Mouse (Mus musculus): Measurements from ENCODE around the gene Cacfd1. TPM values are rescaled to one million over a fixed set of nuclear protein-coding genes. Genes with fewer than 3 reads are reported as not detected.

Gene Cacfd1
- polyA plus RNA-seq, 1 experiment: 65.8 TPM

GRCm38 (mm10) chr2:27027618-27028436 is 18.1 kb downstream of the Cacfd1 start, which contains the start of gene Slc2a6:
Gene Slc2a6 (minus strand): TSS chr2:27027998.
- peaks cover 23% of the 10 kb centered on the region for H3K4me1 ChIP-seq (ENCODE audit: control insufficient read depth, insufficient read depth, low read length)
- TF ChIP-seq POLR2A (IDR thresholded peaks at IDR 0.05; ENCODE audit: borderline replicate concordance, insufficient read depth, low read length) (peak; percentile 95), CTCF (IDR thresholded peaks at IDR 0.05; ENCODE audit: borderline replicate concordance, insufficient read depth, low read depth, low read length) (no peak)
- no peaks in the 10 kb centered on the region for H3K27me3 ChIP-seq (ENCODE audit: control insufficient read depth, insufficient read depth, low read length)
- peak; percentile 94 to 95 for DNase-seq
- under 1% methylated on average over 38 of the region's 38 CpGs for WGBS
- peak within 1 kb of the TSS; percentile 32 for H3K27ac ChIP-seq (ENCODE audit: insufficient read depth, low read length)
- peak within 1 kb of the TSS; percentile 67 for H3K4me3 ChIP-seq (replicated peaks; ENCODE audit: insufficient read depth, low read depth, low read length)

GRCm38 (mm10) chr2:27028437-27029015 is 18.8 kb downstream of the Cacfd1 start:
- WGBS: 72% methylated on average over 4 of the region's 4 CpGs
- Histone ChIP-seq H3K27me3 (ENCODE audit: control insufficient read depth, insufficient read depth, low read length) (no peaks in the 10 kb centered on the region), H3K4me3 (replicated peaks; ENCODE audit: insufficient read depth, low read depth, low read length) (peak overlapping the region; percentile 67), H3K27ac (ENCODE audit: insufficient read depth, low read length) (no peak overlapping the region), H3K4me1 (ENCODE audit: control insufficient read depth, insufficient read depth, low read length) (peaks cover 20% of the 10 kb centered on the region)
- no peak for DNase-seq
- no peak for TF ChIP-seq POLR2A (IDR thresholded peaks at IDR 0.05; ENCODE audit: borderline replicate concordance, insufficient read depth, low read length)
- no peak for TF ChIP-seq CTCF (IDR thresholded peaks at IDR 0.05; ENCODE audit: borderline replicate concordance, insufficient read depth, low read depth, low read length)

GRCm38 (mm10) chr2:27032361-27032760 is 22.6 kb downstream of the Cacfd1 start:
- TF ChIP-seq POLR2A (IDR thresholded peaks at IDR 0.05; ENCODE audit: borderline replicate concordance, insufficient read depth, low read length): no peak
- Histone ChIP-seq H3K27ac (ENCODE audit: insufficient read depth, low read length) (no peak overlapping the region), H3K4me1 (ENCODE audit: control insufficient read depth, insufficient read depth, low read length) (no peaks in the 10 kb centered on the region), H3K27me3 (ENCODE audit: control insufficient read depth, insufficient read depth, low read length) (no peaks in the 10 kb centered on the region), H3K4me3 (replicated peaks; ENCODE audit: insufficient read depth, low read depth, low read length) (no peak overlapping the region)
- 80% methylated on average over 2 of the region's 2 CpGs for WGBS
- no peak for DNase-seq

DNA sequence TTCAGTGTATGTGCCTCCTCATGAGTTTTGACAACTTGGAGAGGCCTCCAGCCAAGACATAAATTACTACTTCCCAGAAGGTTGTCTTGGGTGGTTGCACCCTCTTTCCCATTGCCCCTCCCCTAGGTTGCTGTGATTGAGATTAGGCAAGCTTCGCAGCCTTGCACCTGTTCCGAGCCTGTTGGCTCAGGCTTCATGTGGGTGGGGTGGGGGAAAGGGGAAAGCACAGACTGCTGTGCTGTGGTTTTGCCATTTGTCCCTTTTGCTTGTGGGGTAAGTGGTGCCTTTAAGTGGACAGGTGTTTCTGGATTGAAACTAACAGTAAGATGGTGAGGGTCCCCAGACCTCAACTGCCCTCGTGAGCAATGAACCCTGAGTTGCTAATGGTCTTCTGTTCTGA is 26.3 kb downstream of the Cacfd1 start:
- TF ChIP-seq POLR2A (IDR thresholded peaks at IDR 0.05; ENCODE audit: borderline replicate concordance, insufficient read depth, low read length) (no peak), CTCF (IDR thresholded peaks at IDR 0.05; ENCODE audit: borderline replicate concordance, insufficient read depth, low read depth, low read length) (no peak)
- 44% methylated on average over 3 of the region's 3 CpGs for WGBS
- no peak for DNase-seq
- H3K27me3 ChIP-seq (ENCODE audit: control insufficient read depth, insufficient read depth, low read length): no peaks in the 10 kb centered on the region
- H3K4me3 ChIP-seq (replicated peaks; ENCODE audit: insufficient read depth, low read depth, low read length): no peak overlapping the region
- H3K27ac ChIP-seq (ENCODE audit: insufficient read depth, low read length): no peak overlapping the region
- no peaks in the 10 kb centered on the region for H3K4me1 ChIP-seq (ENCODE audit: control insufficient read depth, insufficient read depth, low read length)

DNA sequence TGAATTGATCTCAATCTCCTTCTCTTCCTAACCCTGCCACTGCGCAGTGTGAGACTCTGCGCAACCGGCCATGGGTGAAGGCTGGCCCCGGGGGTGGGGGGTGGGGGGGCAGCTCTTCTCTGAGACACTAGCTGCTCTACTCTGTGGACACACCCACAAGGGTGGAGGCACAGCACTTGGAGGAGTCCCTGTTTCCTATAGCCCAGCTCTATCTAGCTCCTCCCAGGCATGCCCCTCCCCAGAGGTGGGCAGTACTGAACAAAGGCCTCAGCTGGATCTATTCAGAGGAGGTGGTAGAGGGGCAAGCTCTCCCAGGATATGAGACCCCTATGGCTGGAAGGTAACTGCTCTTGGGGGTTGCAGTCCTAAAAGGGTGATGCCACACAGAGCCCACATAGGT is 27.3 kb downstream of the Cacfd1 start:
- 62% methylated on average over 4 of the region's 4 CpGs for WGBS
- Histone ChIP-seq H3K4me3 (replicated peaks; ENCODE audit: insufficient read depth, low read depth, low read length) (no peak overlapping the region), H3K4me1 (ENCODE audit: control insufficient read depth, insufficient read depth, low read length) (no peaks in the 10 kb centered on the region), H3K27me3 (ENCODE audit: control insufficient read depth, insufficient read depth, low read length) (no peaks in the 10 kb centered on the region), H3K27ac (ENCODE audit: insufficient read depth, low read length) (no peak overlapping the region)
- no peak for DNase-seq
- TF ChIP-seq POLR2A (IDR thresholded peaks at IDR 0.05; ENCODE audit: borderline replicate concordance, insufficient read depth, low read length): no peak
- TF ChIP-seq CTCF (IDR thresholded peaks at IDR 0.05; ENCODE audit: borderline replicate concordance, insufficient read depth, low read depth, low read length): no peak

GRCm38 (mm10) chr2:27038596-27038995 is 28.9 kb downstream of the Cacfd1 start:
- no peaks in the 10 kb centered on the region for H3K27me3 ChIP-seq (ENCODE audit: control insufficient read depth, insufficient read depth, low read length)

GRCm38 (mm10) chr2:27039286-27039685 is 29.6 kb downstream of the Cacfd1 start:
- H3K4me1 ChIP-seq (ENCODE audit: control insufficient read depth, insufficient read depth, low read length): no peaks in the 10 kb centered on the region
- no peak overlapping the region for H3K4me3 ChIP-seq (replicated peaks; ENCODE audit: insufficient read depth, low read depth, low read length)
- H3K27me3 ChIP-seq (ENCODE audit: control insufficient read depth, insufficient read depth, low read length): no peaks in the 10 kb centered on the region
- WGBS: 7% methylated on average over 1 of the region's 1 CpGs
- TF ChIP-seq POLR2A (IDR thresholded peaks at IDR 0.05; ENCODE audit: borderline replicate concordance, insufficient read depth, low read length) (no peak), CTCF (IDR thresholded peaks at IDR 0.05; ENCODE audit: borderline replicate concordance, insufficient read depth, low read depth, low read length) (peak; percentile 24; the same call in 1 of the 2 replicates)
- H3K27ac ChIP-seq (ENCODE audit: insufficient read depth, low read length): no peak overlapping the region
- peak in 1 of 2 experiments; percentile 28 for DNase-seq

More at GRCm38 (mm10) chr2:27038596-27038995, 28.9 kb downstream of the Cacfd1 start:
- H3K4me3 ChIP-seq (replicated peaks; ENCODE audit: insufficient read depth, low read depth, low read length): no peak overlapping the region
- peak; percentile 64 to 68 for DNase-seq
- WGBS: 2% methylated on average over 3 of the region's 3 CpGs
- TF ChIP-seq CTCF (IDR thresholded peaks at IDR 0.05; ENCODE audit: borderline replicate concordance, insufficient read depth, low read depth, low read length): peak; percentile 94
- no peak for TF ChIP-seq POLR2A (IDR thresholded peaks at IDR 0.05; ENCODE audit: borderline replicate concordance, insufficient read depth, low read length)
- no peak overlapping the region for H3K27ac ChIP-seq (ENCODE audit: insufficient read depth, low read length)
- H3K4me1 ChIP-seq (ENCODE audit: control insufficient read depth, insufficient read depth, low read length): no peaks in the 10 kb centered on the region
